Mouse (Mus musculus): Measurements from ENCODE around the gene Klhl10.
A peak's percentile ranks its signal among the peaks of the same experiment; 100 is the strongest.

Gene Klhl10

DNA sequence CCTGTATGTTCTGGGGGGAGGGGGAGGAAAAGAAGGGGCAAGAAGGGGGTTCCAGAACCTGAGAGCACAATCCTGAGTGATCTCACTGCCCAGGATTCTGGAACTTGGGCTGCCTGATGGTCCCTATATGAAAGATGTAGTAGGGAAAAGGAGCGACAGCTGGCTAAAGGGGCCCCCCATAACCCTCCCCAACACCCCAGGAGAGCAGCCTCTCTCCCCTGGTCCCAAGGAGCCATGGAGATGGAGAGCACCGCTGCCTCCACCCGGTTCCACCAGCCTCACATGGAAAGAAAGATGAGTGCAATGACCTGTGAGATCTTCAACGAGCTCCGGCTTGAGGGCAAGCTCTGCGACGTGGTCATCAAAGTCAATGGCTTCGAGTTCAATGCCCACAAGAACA, at the start of gene Klhl10, which contains the start of gene Nt5c3b:
Klhl10 (plus strand) TSS at position 121 of the 400 bp plus-strand sequence.
Nt5c3b (minus strand) TSS at position 12 of the 400 bp plus-strand sequence.
- DNase-seq, result no peak

- no peak for DNase-seq
These were observed 48.8 kb upstream of the Klhl10 start for GRCm38 (mm10) chr11:100392958-100393357.

- no peak for DNase-seq
These were observed 48.0 kb upstream of the Klhl10 start for GRCm38 (mm10) chr11:100393733-100394132.

GRCm38 (mm10) chr11:100394353-100395074, 47.2 kb upstream of the Klhl10 start:
- DNase-seq, result no peak

DNA sequence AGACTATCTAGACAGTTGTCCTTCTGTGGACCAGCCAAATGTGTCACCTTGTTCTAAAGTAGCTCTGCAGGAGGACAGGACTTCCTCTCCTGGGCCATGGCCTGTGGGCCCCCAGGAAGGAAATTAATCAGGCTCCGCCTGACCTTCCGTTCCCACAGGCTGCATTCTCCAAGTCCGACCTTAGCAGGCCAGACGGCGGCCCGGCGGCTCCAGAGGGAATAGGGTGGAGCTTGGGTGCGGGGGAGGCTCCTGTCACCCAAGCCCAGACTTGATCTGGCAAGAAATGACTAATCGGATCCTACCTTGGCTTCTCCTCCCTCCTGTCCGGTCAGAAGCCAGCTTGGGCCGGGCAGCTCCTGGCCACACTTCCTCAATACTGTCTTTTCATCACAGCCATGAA, 46.5 kb upstream of the Klhl10 start:
- peak; percentile 89 for DNase-seq

DNA sequence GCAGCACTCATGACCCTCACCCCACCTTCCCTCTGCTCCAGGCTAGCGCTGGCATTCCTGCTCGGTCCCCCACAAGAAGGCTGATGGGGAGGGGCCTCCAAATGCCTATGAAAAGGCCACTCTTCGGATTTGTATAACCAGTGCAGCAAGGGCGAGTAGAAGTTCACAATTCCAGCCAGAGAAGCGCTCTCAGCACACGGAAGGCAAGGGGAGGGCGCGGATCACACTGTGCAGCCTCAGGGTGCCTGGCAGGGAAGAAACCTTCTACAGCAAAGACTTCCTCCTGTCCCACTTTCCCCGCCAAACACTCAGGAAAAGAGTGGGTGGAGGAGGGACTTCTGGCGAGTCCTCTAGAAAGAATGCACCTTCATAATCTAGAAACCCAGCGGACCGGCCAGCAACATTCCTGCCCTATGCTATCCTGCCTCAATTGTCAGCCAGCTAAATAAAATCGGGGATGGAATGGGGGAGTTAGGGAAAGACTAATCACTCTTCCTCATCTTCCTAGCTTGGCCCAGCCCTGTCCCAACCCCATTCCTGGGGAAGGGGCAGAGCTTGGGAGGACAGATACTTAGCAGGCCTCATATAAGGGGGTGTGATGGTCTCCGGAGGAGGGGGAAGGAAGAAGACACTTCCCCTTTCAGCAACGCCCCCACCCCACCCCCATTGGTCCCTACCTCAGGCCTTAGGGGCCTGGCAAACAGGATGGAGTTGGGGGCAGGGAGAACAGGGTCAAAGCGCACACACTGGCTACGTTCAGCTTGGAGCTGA, 45.7 kb upstream of the Klhl10 start:
- peak; percentile 82 for DNase-seq

DNA sequence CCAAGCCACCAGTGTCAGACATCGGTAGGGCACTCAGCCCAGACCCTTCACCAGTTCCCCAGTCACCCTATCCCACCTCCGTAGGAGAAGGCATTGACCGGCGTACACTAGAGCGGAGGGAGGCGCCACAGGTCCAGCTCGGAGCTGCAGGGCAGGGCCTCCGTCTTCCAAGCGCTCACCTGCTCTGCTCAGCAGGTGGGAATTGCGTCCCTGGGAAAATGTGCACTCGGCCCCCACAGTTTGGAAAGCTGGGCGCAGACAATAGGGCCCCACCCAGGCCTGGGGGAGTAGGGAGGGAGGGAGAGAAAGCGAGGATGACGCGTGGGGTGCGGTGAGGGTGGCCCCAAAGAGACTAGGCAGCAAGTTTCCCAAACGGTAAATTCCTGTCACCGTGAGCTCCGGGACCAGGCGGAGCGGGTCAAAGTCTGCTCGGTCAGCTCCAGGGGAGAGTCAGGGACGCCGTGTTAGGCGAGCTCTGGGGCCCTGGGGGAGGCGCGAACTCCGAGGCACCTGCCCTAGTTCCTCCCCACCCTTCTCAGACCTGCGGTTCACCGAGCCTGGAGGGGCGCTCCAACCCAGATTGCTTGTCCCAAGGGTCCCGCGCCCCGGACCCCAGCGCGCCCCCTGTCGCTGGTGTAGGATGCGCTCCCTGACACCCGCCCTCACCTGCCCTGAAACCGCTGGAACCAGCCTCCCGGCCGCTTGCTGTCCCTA, 44.7 kb upstream of the Klhl10 start:
- DNase-seq, result peak; percentile 71

DNA sequence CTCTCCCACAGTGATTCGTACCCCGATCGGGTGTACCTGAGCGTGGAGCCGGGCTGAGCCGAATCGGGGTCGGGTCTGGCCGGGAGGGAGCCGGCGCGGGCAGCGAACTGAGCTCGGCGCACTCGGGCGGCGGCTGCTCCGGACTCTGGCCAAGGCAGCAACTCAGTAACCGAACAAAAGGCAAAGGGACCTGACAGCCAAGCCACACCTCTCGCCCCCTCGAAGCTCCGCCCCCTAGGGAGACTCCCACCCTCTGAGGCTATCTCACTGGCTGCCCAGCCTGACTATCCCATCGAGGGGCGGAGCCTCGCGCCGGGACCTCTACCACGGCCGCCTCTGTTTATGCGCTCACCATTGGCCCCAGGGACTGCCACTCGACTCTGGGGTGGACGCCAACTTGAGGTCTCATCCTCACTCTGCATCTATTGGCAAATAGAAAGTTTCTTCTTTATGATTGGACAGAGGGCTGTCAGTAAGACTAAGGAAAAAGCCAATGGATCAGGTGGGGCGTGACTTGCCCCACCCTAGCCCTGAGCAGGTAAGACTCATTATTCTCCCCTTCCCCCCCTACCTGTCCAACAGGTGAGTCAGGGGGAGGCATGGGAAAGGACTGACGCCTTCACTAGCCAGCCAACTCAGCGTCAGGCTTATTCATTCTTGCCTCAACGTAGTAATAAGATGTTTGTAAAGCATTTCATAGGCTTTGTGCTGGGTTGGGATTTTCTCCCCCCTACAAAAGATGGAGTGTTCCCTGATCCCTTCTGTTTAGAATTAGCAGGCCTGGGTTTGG, 43.9 kb upstream of the Klhl10 start, which contains the start of gene Jup:
Jup (minus strand) TSS at position 164 of the 790 bp plus-strand sequence.
- peak; percentile 100 for DNase-seq

GRCm38 (mm10) chr11:100398517-100398916, 43.2 kb upstream of the Klhl10 start:
- no peak for DNase-seq

DNA sequence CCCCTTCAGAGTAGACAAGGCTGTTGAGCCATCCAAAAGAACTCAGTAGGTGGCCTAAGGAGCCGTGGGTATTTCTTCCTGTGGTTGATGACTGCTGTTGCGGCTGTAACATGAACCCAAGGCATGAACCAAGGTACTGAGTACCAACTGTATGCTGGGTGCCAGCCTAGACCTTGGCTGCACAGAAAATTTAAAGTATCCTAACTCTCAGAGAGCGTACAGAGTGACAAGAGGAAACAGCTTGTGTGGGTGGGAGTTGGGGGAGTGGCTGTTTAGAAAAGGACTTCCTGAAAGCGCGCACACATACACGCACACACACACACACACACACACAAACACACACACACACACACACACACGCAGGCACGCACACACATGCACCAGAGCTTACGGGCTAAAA, 42.4 kb upstream of the Klhl10 start:
- DNase-seq, result no peak

GRCm38 (mm10) chr11:100399727-100400538, 41.8 kb upstream of the Klhl10 start:
- no peak for DNase-seq

GRCm38 (mm10) chr11:100400842-100401241, 40.9 kb upstream of the Klhl10 start:
- no peak for DNase-seq

DNA sequence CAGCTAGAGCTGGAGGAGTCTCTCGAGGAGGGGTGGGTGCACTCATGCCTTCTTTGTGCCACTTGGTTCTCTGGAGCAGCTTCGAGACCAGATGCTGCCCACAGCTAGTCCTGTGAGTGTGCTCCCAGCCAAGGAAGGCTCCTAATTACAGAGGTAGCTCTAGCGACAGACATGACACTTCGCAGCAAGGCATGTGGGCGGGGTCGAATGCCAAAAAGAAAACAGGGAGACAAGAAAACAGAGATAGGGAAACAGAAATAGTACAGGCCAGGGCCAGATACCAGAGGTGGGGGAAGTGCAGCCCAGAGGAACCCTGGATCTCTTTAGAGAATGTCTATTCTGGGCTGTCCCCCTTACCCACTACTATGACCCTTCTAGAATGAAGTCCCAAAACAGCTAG, 39.5 kb upstream of the Klhl10 start:
- DNase-seq, result no peak

DNA sequence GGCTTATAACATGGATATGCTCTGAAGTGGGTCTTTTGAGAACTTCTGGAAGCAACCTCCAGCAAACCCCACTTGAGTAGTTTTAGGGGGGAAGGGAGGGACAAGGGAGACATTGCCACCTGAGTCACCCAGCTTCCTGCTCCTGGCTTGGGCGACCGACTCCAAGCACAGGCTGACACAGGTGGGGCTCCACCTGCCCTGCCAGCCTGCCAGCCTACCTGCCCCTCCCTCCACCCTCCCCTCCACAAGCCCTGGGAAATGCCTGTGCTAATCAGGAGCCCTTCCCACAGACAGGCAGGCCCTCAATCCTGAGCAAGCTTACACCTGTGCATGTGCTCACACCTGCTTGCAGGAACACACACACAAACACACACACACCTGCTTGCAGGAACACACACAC, 39.0 kb upstream of the Klhl10 start:
- peak; percentile 56 for DNase-seq

- DNase-seq, result no peak
These were observed 38.1 kb upstream of the Klhl10 start for GRCm38 (mm10) chr11:100403445-100404134.

- no peak for DNase-seq
These were observed 37.2 kb upstream of the Klhl10 start for GRCm38 (mm10) chr11:100404456-100405074.

- no peak for DNase-seq
These were observed 35.4 kb upstream of the Klhl10 start for GRCm38 (mm10) chr11:100406273-100406672.

- no peak for DNase-seq
These were observed 34.6 kb upstream of the Klhl10 start for GRCm38 (mm10) chr11:100406995-100407705.

DNA sequence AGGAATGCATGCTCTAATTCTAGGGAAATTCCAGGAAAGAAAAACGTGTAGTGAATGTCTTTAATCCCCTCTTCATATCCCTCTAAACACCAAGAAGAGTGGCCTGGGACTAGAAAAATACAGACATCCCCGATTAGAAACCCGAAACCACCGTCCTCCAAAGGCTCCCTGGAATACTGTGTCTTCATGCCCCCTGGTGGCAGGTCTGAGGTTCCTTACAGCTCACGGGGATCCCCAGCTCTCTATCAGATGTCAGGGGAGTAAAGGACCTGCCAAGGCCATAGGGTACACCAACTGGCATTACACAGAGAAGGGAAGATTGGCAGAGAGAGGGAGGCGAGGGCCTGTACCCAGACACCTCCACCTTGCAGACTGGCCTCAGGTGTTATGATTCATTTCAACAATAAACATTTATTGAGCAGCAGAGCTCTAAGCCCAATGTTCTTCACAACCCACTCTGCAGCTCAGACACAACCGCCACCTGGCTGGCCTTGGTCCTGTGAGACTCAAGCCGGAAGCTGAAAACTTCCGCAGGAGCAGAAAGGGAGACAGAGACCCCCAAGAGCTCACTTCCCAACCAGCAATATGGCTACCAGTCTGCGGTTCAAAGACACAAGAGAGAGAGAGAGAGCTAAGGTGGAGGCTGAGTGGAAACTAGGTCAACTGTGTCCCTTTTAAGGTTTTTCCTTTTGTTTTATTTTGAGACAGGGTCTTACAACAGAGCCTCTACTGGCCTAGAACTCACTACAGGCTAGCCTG, 33.5 kb upstream of the Klhl10 start:
- peak; percentile 87 for DNase-seq
